Mouse (Mus musculus) MEL (cell line): ENCODE measurements around the gene Nagk.

Experiments
- JUND ChIP-seq: IDR thresholded peaks from 2 replicates; pipeline ENCODE4 v1.6.1; 2011; ENCODE audit warnings: low read depth, mild to moderate bottlenecking, improper control_type of control experiment, low read length
- MXI1 ChIP-seq: IDR thresholded peaks from 2 replicates; pipeline ENCODE4 v1.6.1; 2011; ENCODE audit warnings: mild to moderate bottlenecking, low read depth, low read length, improper control_type of control experiment
- POLR2A ChIP-seq, 2 experiments: IDR thresholded peaks; 2 replicates each; pipeline ENCODE4 v1.6.1; 2011 to 2012; ENCODE audit warnings: low read length in 2 of 2, mild to moderate bottlenecking in 2 of 2, control low read depth in 1 of 2, improper control_type of control experiment in 1 of 2, low read depth in 1 of 2, moderate library complexity in 1 of 2; ENCODE audit not compliant: control insufficient read depth in 1 of 2, insufficient read depth in 1 of 2, poor library complexity in 1 of 2
- POLR2AphosphoS5 ChIP-seq: IDR thresholded peaks from 2 replicates; pipeline ENCODE4 v1.6.1; 2012; ENCODE audit warnings: low read depth, borderline replicate concordance, mild to moderate bottlenecking, inconsistent platforms, low read length, moderate library complexity, mixed read lengths
- TAL1 ChIP-seq: IDR thresholded peaks from 2 replicates; pipeline ENCODE4 v1.6.1; 2012; ENCODE audit warnings: mild to moderate bottlenecking, inconsistent platforms, low read length, moderate library complexity, mixed read lengths

GRCm38 (mm10) chr6:83749286-83749685, 45.5 kb upstream of the Nagk start:
- TF ChIP-seq POLR2AphosphoS5 (no peak), POLR2A (IDR thresholded peaks at IDR 0.05; ENCODE audit: control insufficient read depth in 1 of 2, insufficient read depth in 1 of 2, low read depth in 1 of 2, low read length in 2 of 2, poor library complexity in 1 of 2) (no peak), JUND (no peak), TAL1 (no peak), MXI1 (no peak)
